Mouse (Mus musculus) liver, embryonic 15.5 days (tissue): ENCODE measurements around the gene Rab5b. TPM values are rescaled to one million over a fixed set of nuclear protein-coding genes. Genes with fewer than 3 reads are reported as not detected.

Source experiments
- polyA plus RNA-seq: library from polyadenylated mRNA; unstranded; fragments of >200 nt; fragmentation: Nextera tagmentation; extraction: Ambion mirVana; gene quantifications from 2 replicates; pipeline ENCODE4 v1.2.1, GENCODE M21; 2015

Rab5b gene
- polyA plus RNA-seq, 1 experiment from 2014 or later: 33.5 TPM

Other genes starting within 250 kb of the Rab5b start
- gene Smarcc2, start 237.0 kb downstream of the Rab5b start, polyA plus RNA-seq: 23.5 and 23.6 TPM in 2 replicates
- 483 and 484 TPM in 2 replicates for gene Myl6, start 202.1 kb downstream of the Rab5b start, polyA plus RNA-seq
- gene Myl6b, start 197.6 kb downstream of the Rab5b start, polyA plus RNA-seq: 1.4 and 1.7 TPM in 2 replicates
- 11.8 and 12.6 TPM in 2 replicates for gene Esyt1, start 170.4 kb downstream of the Rab5b start, polyA plus RNA-seq
- 4.9 and 5.8 TPM in 2 replicates for gene Zc3h10, start 148.5 kb downstream of the Rab5b start, polyA plus RNA-seq
- gene Rpl41, start 147.0 kb downstream of the Rab5b start, polyA plus RNA-seq: 1,944 and 2,155 TPM in 2 replicates
- gene Pa2g4, start 130.3 kb downstream of the Rab5b start, polyA plus RNA-seq: 118 and 119 TPM in 2 replicates
- 3.1 and 3.6 TPM in 2 replicates for gene Erbb3, start 106.6 kb downstream of the Rab5b start, polyA plus RNA-seq
- 296 and 352 TPM in 2 replicates for gene Rps26, start 69.5 kb downstream of the Rab5b start, polyA plus RNA-seq
- gene Ikzf4, start 50.3 kb downstream of the Rab5b start, polyA plus RNA-seq: 0.12 TPM in 2 replicates
- gene Suox, start 22.2 kb downstream of the Rab5b start, polyA plus RNA-seq: 14.3 and 14.7 TPM in 2 replicates
- 0.60 and 0.68 TPM in 2 replicates for gene Pmel, start 7.9 kb upstream of the Rab5b start, polyA plus RNA-seq
- gene Cdk2, start 8.8 kb upstream of the Rab5b start, polyA plus RNA-seq: 53.7 and 56.6 TPM in 2 replicates
- 2.4 and 3.0 TPM in 2 replicates for gene Dgka, start 48.6 kb upstream of the Rab5b start, polyA plus RNA-seq
- gene Pym1, start 51.6 kb upstream of the Rab5b start, polyA plus RNA-seq: 13.3 and 14.8 TPM in 2 replicates
- 10.5 and 11.3 TPM in 2 replicates for gene Mmp19, start 94.6 kb upstream of the Rab5b start, polyA plus RNA-seq
- 18.3 and 21.1 TPM in 2 replicates for gene Dnajc14, start 107.8 kb upstream of the Rab5b start, polyA plus RNA-seq
- 2.1 and 2.9 TPM in 2 replicates for gene Tmem198b, start 108.1 kb upstream of the Rab5b start, polyA plus RNA-seq
- 89.5 and 99.7 TPM in 2 replicates for gene Sarnp, start 121.1 kb upstream of the Rab5b start, polyA plus RNA-seq
- gene Ormdl2, start 125.4 kb upstream of the Rab5b start, polyA plus RNA-seq: 73.9 and 75.5 TPM in 2 replicates
- gene Gdf11, start 195.5 kb upstream of the Rab5b start, polyA plus RNA-seq: 0.26 and 0.31 TPM in 2 replicates
- gene Cd63, start 204.7 kb upstream of the Rab5b start, polyA plus RNA-seq: 102 and 113 TPM in 2 replicates
- 18.4 and 24.3 TPM in 2 replicates for gene Rdh5, start 226.6 kb upstream of the Rab5b start, polyA plus RNA-seq
- gene Bloc1s1, start 227.8 kb upstream of the Rab5b start, polyA plus RNA-seq: 93.9 and 96.1 TPM in 2 replicates
- 0.81 and 1.1 TPM in 2 replicates for gene Itga7, start 237.6 kb upstream of the Rab5b start, polyA plus RNA-seq